Mouse (Mus musculus): ENCODE measurements around the gene Abhd12b. TPM values are rescaled to one million over a fixed set of nuclear protein-coding genes. Genes with fewer than 3 reads are reported as not detected.

Abhd12b gene
- polyA plus RNA-seq, 1 experiment from 2014 or later, result not detected

DNA sequence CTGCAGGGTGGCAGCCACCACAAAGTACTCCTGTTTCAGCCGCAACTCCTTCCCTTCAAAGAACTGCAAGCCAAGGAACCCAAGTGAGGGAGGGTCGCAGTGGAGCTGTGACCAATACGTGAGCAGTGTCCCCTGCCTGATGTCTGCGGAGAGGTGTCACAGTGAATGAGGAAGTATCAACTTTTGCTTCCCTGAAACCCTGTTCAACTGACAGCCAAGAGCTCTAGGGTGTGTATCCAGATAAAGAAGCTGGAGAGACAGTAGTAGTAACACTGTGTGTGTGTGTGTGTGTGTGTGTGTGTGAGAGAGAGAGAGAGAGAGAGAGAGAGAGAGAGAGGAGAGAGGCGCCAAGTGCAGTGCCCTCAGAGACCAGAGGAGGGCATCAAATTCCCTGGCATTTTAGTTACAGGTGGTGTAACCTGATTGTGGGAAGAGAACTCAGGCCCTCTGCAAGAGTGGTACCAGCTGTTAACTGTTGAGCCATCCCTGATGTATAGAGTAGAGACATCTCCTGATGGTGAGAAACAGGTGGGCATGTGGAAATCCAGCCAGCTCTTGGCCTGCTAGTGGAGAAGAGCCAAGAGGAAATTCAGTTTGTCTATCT lies 48.1 kb downstream of the Abhd12b start:
- peaks cover 64% of the 10 kb centered on the region for H3K36me3 ChIP-seq (replicated peaks; ENCODE audit: insufficient read depth, low read length)

DNA sequence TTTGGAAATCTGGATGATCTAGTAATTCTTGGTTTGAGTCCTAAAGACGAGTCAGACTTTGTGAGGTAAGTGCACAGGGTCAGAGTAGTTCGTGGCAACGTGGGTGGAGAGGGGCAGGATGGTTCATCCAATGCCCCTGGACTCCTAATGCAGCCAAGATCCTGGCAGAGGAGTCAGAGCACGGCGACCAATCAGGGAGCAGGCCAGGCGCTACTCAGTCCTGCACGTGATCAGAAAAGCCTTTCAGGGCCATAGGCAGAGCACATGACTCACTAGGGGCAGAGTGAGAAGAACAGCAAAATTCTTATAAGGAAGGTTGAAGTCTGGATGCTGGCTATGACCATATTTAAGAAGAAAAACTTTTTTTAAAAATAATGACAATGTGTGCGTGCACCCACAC lies 50.5 kb downstream of the Abhd12b start:
- no peak overlapping the region for H3K4me3 ChIP-seq (ENCODE audit: low read depth, low read length)
- H3K27ac ChIP-seq (ENCODE audit: low read depth), result no peak overlapping the region
- H3K27me3 ChIP-seq (ENCODE audit: insufficient read depth, low read length), result no peaks in the 10 kb centered on the region
- WGBS (ENCODE audit: insufficient replicate concordance), result 85% methylated on average over 8 of the region's 8 CpGs
- no peak overlapping the region for H3K9ac ChIP-seq (replicated peaks)
- ATAC-seq (no peak), DNase-seq (no peak)
- H3K4me1 ChIP-seq (ENCODE audit: insufficient read depth), result no peaks in the 10 kb centered on the region
- peaks cover 68% of the 10 kb centered on the region for H3K36me3 ChIP-seq (replicated peaks; ENCODE audit: insufficient read depth, low read length)
- TF ChIP-seq CTCF (IDR thresholded peaks at IDR 0.05; ENCODE audit: low read depth), result no peak
- TF ChIP-seq EP300 (IDR thresholded peaks at IDR 0.05; ENCODE audit: low read depth), result no peak
- H3K9me3 ChIP-seq (ENCODE audit: low read length), result no peaks in the 10 kb centered on the region
- no peak overlapping the region for H3K4me2 ChIP-seq (ENCODE audit: low read depth, low read length)

More for the DNA sequence above, 48.1 kb downstream of the Abhd12b start:
- H3K4me3 ChIP-seq (ENCODE audit: low read depth, low read length), result no peak overlapping the region
- TF ChIP-seq EP300 (IDR thresholded peaks at IDR 0.05; ENCODE audit: low read depth) (no peak), CTCF (IDR thresholded peaks at IDR 0.05; ENCODE audit: low read depth) (peak; percentile 49)
- no peak overlapping the region for H3K27ac ChIP-seq (ENCODE audit: low read depth)
- WGBS (ENCODE audit: insufficient replicate concordance), result 53% methylated on average over 5 of the region's 5 CpGs
- no peak overlapping the region for H3K9ac ChIP-seq (replicated peaks)
- H3K4me2 ChIP-seq (ENCODE audit: low read depth, low read length), result no peak overlapping the region
- DNase-seq (no peak), ATAC-seq (peak; percentile 13; the same call in 1 of the 2 replicates)
- H3K4me1 ChIP-seq (ENCODE audit: insufficient read depth), result no peaks in the 10 kb centered on the region
- H3K27me3 ChIP-seq (ENCODE audit: insufficient read depth, low read length), result no peaks in the 10 kb centered on the region
- H3K9me3 ChIP-seq (ENCODE audit: low read length), result no peaks in the 10 kb centered on the region

GRCm38 (mm10) chr12:70208214-70208613 lies 54.3 kb downstream of the Abhd12b start:
- WGBS (ENCODE audit: insufficient replicate concordance), result 77% methylated on average over 5 of the region's 5 CpGs
- DNase-seq, result no peak
- no peak overlapping the region for H3K9ac ChIP-seq (replicated peaks)
- peaks cover 56% of the 10 kb centered on the region for H3K36me3 ChIP-seq (replicated peaks; ENCODE audit: insufficient read depth, low read length)
- H3K9me3 ChIP-seq (ENCODE audit: low read length), result no peaks in the 10 kb centered on the region
- H3K27ac ChIP-seq (ENCODE audit: low read depth), result no peak overlapping the region
- no peak for ATAC-seq
- no peak overlapping the region for H3K4me3 ChIP-seq (ENCODE audit: low read depth, low read length)
- H3K4me2 ChIP-seq (ENCODE audit: low read depth, low read length), result no peak overlapping the region
- no peaks in the 10 kb centered on the region for H3K4me1 ChIP-seq (ENCODE audit: insufficient read depth)
- no peaks in the 10 kb centered on the region for H3K27me3 ChIP-seq (ENCODE audit: insufficient read depth, low read length)
- TF ChIP-seq EP300 (IDR thresholded peaks at IDR 0.05; ENCODE audit: low read depth) (no peak), CTCF (IDR thresholded peaks at IDR 0.05; ENCODE audit: low read depth) (no peak)

- Histone ChIP-seq H3K27me3 (ENCODE audit: insufficient read depth, low read length) (no peaks in the 10 kb centered on the region), H3K4me1 (ENCODE audit: insufficient read depth) (no peaks in the 10 kb centered on the region), H3K4me2 (ENCODE audit: low read depth, low read length) (no peak overlapping the region), H3K9me3 (ENCODE audit: low read length) (no peaks in the 10 kb centered on the region), H3K9ac (replicated peaks) (no peak overlapping the region), H3K27ac (ENCODE audit: low read depth) (no peak overlapping the region), H3K36me3 (replicated peaks; ENCODE audit: insufficient read depth, low read length) (peaks cover 60% of the 10 kb centered on the region), H3K4me3 (ENCODE audit: low read depth, low read length) (no peak overlapping the region)
- ATAC-seq (no peak), DNase-seq (no peak)
- TF ChIP-seq CTCF (IDR thresholded peaks at IDR 0.05; ENCODE audit: low read depth) (no peak), EP300 (IDR thresholded peaks at IDR 0.05; ENCODE audit: low read depth) (no peak)
- WGBS (ENCODE audit: insufficient replicate concordance), result 79% methylated on average over 4 of the region's 4 CpGs
Observed at GRCm38 (mm10) chr12:70212501-70212900, 58.6 kb downstream of the Abhd12b start.

GRCm38 (mm10) chr12:70213601-70214000 lies 59.7 kb downstream of the Abhd12b start:
- 86% methylated on average over 6 of the region's 6 CpGs for WGBS (ENCODE audit: insufficient replicate concordance)
- Histone ChIP-seq H3K4me3 (ENCODE audit: low read depth, low read length) (no peak overlapping the region), H3K27me3 (ENCODE audit: insufficient read depth, low read length) (no peaks in the 10 kb centered on the region), H3K9ac (replicated peaks) (no peak overlapping the region), H3K4me2 (ENCODE audit: low read depth, low read length) (no peak overlapping the region), H3K36me3 (replicated peaks; ENCODE audit: insufficient read depth, low read length) (peaks cover 59% of the 10 kb centered on the region), H3K4me1 (ENCODE audit: insufficient read depth) (no peaks in the 10 kb centered on the region), H3K27ac (ENCODE audit: low read depth) (no peak overlapping the region), H3K9me3 (ENCODE audit: low read length) (no peaks in the 10 kb centered on the region)
- TF ChIP-seq EP300 (IDR thresholded peaks at IDR 0.05; ENCODE audit: low read depth) (no peak), CTCF (IDR thresholded peaks at IDR 0.05; ENCODE audit: low read depth) (no peak)
- DNase-seq (no peak), ATAC-seq (no peak)

DNA sequence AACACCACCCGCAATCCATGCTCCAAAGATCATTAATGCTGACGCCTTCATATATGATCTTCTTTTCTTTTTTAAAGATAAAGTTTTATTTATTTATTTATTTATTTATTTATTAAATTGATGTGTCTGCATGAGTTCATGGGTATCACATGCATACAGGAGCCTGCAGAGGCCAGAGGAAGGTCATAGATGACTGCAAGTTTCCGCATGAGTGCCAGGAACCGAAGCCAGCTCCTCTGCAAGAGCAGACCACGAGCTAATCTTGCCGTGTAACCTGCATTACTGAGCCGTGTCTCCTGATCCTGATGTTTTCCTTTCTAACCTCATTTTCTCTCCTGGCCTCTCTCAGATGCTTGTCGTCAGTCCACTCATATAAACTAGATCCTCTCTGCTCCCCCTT lies 60.3 kb downstream of the Abhd12b start:
- H3K36me3 ChIP-seq (replicated peaks; ENCODE audit: insufficient read depth, low read length), result peaks cover 57% of the 10 kb centered on the region
- no peaks in the 10 kb centered on the region for H3K27me3 ChIP-seq (ENCODE audit: insufficient read depth, low read length)
- H3K4me2 ChIP-seq (ENCODE audit: low read depth, low read length), result no peak overlapping the region
- peaks cover 4% of the 10 kb centered on the region for H3K4me1 ChIP-seq (ENCODE audit: insufficient read depth)
- WGBS (ENCODE audit: insufficient replicate concordance), result 79% methylated on average over 8 of the region's 8 CpGs
- no peak overlapping the region for H3K9ac ChIP-seq (replicated peaks)
- no peak for TF ChIP-seq EP300 (IDR thresholded peaks at IDR 0.05; ENCODE audit: low read depth)
- no peak for TF ChIP-seq CTCF (IDR thresholded peaks at IDR 0.05; ENCODE audit: low read depth)
- no peak overlapping the region for H3K27ac ChIP-seq (ENCODE audit: low read depth)
- H3K4me3 ChIP-seq (ENCODE audit: low read depth, low read length), result no peak overlapping the region
- DNase-seq, result no peak
- no peaks in the 10 kb centered on the region for H3K9me3 ChIP-seq (ENCODE audit: low read length)
- ATAC-seq, result no peak
